Mouse (Mus musculus) Patski (cell line): ENCODE measurements around the gene Tmem120b. TPM values are rescaled to one million over a fixed set of nuclear protein-coding genes. Genes with fewer than 3 reads are reported as not detected.

Experiments
- ATAC-seq: fragments of 100-300 bp; one replicate; pipeline ENCODE4 v1.8.0; 2021
- CTCF ChIA-PET: fragments of 350-600 bp; sonication (Branson Sonifier 250); formaldehyde crosslinking; loops from one replicate; lab custom pipeline; 2022; ENCODE audit warnings: inconsistent platforms; lab: Charles Lee
- POLR2A ChIA-PET: fragments of 350-600 bp; sonication (Branson Sonifier 250); formaldehyde crosslinking; loops from one replicate; lab custom pipeline; 2022; ENCODE audit warnings: antibody characterized with exemption, inconsistent platforms; lab: Charles Lee
- DNase-seq: peaks from one replicate; pipeline ENCODE4 v3.0.0-alpha.2; 2011; ENCODE audit warnings: low read depth, low spot score
- H3K27me3 ChIP-seq: fragments of 371-371 bp; one replicate; pipeline ENCODE4 v1.5.1; 2021
- CTCF ChIP-seq: fragments of 100-300 bp; IDR thresholded peaks from one replicate; pipeline ENCODE4 v1.5.1; 2021
- in situ Hi-C: fragments of 300-500 bp; cut with MboI; formaldehyde crosslinking; loops from 3 replicates; pipeline ENCODE4 v1.11.1; 2018; ENCODE audit warnings: low pct_unique_long_range_greater_than_20kb, mixed read lengths
- polyA plus RNA-seq: library from polyadenylated mRNA; unstranded; gene quantifications from one replicate; pipeline ENCODE4 v1.2.3, GENCODE M21; 2021

The Tmem120b gene
- polyA plus RNA-seq, 1 experiment from 2014 or later: 8.1 TPM

DNA sequence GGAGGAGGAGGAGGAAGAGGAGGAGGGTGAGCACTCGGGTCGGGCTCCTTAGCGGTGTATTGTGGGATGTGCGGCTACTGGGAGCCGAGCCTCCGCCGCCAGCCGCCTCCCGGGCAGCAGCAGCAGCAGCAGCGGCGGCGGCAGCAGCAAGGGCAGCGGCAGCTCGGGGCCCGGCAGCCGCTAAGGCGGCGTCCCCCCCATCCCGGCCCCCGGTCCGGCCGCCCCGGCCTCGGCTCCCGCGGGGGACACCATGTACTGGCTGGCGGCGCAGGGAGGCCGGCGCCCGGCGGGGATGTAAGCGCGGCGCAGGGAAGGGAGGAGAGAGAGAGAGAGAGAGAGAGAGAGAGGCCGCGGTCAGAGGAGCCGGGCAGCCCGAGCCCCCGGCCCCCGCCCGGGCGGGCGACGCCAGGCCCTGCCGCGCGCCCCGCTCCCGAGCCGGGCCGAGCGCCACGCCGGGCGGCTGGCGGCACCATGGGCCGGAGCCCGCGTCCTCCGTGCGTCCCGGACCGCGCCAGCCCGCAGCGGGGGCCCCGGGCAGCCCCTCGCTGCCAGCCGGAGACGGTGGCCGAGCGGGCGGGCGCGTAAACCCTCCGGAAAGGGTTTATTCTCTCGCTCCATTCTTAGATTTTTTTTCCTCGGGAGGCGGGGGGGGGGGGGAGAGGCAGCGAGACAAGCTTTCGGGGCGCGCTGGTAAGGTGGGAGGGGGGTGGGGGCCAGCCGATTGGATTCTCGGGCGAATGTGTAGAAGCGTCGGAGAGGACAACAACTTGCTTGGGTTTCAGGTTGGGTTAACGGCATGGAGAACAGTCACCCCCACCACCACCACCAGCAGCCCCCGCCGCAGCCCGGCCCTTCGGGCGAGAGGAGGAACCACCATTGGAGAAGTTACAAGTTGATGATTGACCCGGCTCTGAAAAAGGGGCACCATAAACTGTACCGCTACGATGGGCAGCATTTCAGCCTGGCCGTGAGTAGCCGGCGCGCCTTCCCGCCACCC lies 74.2 kb downstream of the Tmem120b start, which contains the start of gene Setd1b:
Gene Setd1b, plus strand, starts transcription at position 33 of the 997 bp plus-strand sequence.
- CTCF ChIA-PET: interaction anchor here (1.1 to 1.2 kb wide), 2 partner anchors 8 to 9 kb away, joined by 3 read pairs; no protein-coding TSS in a partner anchor
- ATAC-seq: no peak
- DNase-seq: no peak
- in situ Hi-C loops: loop anchor here (25.0 kb wide), 3 partner anchors 855 to 1370 kb away; partner anchors contain the start of genes Ppp1cc and Pptc7
- TF ChIP-seq CTCF: no peak
- H3K27me3 ChIP-seq: no peaks in the 10 kb centered on the region
- POLR2A ChIA-PET: interaction anchor here (0.6 to 1.4 kb wide), 3 partner anchors 8 to 72 kb away, joined by 4 to 10 read pairs (median 5); no protein-coding TSS in a partner anchor

DNA sequence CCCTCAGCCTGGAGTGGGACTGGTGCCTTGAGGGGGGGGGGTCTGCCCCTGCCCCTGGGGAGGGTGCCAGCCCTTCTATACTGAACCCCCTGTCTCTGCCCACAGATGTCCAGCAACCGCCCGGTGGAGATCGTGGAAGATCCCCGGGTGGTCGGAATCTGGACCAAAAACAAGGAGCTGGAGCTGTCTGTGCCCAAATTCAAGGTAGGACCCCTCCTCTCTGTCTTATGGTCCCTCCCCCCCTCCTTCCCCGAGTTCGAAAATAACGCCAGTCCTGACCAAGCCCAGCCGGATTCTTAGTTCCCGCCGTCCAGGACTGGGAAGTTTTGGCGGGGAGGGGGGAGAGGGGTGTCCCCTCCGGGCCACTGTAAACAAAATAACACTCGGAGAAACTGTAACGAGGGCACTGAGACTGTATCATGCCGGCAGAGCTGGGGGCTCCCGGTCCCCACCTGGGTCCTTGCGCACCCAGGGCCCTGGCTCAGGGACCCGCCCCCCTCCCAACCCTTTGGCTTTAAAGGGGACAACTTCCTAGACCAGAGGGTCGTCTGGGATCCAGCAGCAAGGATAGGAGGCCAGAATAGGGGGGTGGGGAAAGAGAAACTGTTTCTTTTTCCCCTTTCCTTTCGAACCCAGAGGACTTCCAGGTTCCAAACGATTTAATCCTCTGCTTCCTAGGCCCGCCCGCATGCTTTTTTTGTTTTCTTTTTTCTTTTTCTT lies 75.2 kb downstream of the Tmem120b start:
- in situ Hi-C loops: loop anchor here (25.0 kb wide), 3 partner anchors 856 to 1369 kb away; partner anchors contain the start of genes Ppp1cc and Pptc7
- ATAC-seq (no peak), DNase-seq (no peak)
- POLR2A ChIA-PET: interaction anchor here (0.6 to 1.2 kb wide), 4 partner anchors 9 to 72 kb away, joined by 3 to 10 read pairs (median 4); no protein-coding TSS in a partner anchor
- no peaks in the 10 kb centered on the region for H3K27me3 ChIP-seq
- CTCF ChIA-PET: interaction anchor here (1.2 to 1.4 kb wide), 3 partner anchors 9 to 12 kb away, joined by 3 to 6 read pairs (median 5); no protein-coding TSS in a partner anchor
- TF ChIP-seq CTCF: no peak

DNA sequence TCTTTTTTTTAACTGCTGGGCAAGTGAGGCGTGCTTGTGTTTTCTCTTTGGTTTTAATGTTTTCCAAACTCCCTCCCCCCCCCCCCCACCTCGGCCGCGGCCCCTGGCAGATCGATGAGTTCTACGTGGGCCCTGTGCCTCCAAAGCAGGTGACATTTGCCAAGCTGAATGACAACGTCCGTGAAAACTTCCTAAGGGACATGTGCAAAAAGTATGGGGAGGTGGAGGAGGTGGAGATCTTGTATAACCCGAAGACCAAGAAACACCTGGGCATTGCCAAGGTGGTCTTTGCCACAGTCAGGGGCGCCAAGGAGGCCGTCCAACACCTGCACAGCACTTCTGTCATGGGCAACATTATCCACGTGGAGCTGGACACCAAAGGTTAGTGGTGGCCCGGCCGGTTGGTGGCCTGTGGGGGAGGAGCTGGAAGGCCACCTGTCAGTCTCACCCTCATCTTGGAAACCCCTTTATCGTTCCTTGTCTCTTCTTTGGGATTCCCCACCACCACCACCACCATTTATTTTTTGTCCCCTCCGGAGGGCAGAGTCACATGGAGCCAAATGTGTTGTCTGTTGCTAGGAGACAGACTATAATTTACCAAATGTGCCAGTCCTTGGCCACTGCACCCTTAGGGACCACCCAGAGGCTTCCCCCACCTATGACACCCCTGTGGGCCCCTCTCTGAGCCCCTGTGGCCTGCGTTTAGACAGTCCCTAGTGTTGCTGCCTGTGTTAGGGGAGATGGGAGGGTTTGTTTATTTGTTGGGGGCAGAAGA lies 75.9 kb downstream of the Tmem120b start:
- no peak for TF ChIP-seq CTCF
- CTCF ChIA-PET: interaction anchor here (1.2 to 1.4 kb wide), 2 partner anchors 10 to 11 kb away, joined by 5 to 6 read pairs; no protein-coding TSS in a partner anchor
- ATAC-seq (no peak), DNase-seq (no peak)
- in situ Hi-C loops: loop anchor here (25.0 kb wide), 3 partner anchors 857 to 1368 kb away; partner anchors contain the start of genes Ppp1cc and Pptc7
- no peaks in the 10 kb centered on the region for H3K27me3 ChIP-seq
- POLR2A ChIA-PET: interaction anchor here (0.7 to 1.2 kb wide), 4 partner anchors 10 to 18 kb away, joined by 3 to 10 read pairs (median 3); no protein-coding TSS in a partner anchor

DNA sequence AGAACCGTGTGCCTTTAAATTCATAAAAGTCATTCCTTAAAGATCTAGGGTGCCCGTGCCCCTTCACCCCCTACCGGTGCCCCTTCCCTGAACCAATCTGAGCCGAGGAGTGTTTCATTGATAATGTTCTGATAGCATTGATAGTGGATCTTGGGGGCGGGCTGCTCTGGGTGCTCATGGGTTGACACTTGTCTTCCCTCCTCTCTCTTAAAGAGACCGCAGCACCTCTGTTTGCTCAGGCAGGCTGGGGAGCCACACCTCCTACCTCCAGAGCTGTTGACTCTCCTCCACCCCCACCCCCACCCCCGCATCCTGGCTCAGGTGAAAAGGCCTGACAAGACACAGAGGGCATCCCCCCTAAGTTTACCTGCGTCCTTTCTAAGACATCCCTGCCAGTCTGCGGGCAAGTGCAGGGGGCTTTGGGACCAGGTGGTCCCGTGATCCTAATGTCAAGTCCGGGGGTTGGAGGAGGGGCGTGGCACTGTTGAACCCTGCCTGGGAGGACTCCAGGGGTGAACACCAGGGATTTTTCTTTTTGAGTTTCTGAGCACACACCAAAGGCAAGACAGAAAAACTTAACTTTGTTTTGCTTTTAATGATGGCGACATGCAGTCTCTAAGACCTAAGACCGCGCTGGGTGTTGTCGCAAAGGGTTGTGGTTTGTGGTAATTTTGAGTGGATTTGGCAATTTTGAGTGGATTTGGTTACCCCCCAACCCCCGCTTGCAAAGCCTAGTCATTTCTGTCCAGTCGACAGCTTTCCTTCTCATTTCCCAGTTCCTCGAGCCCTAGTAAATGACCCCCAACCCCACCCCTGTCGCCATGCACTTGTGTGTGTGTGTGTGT lies 76.8 kb downstream of the Tmem120b start:
- CTCF ChIA-PET: interaction anchor here (7.1 kb wide), 1 partner anchor 10 kb away, joined by 173 read pairs; the partner anchor contains the start of gene Rhof

DNA sequence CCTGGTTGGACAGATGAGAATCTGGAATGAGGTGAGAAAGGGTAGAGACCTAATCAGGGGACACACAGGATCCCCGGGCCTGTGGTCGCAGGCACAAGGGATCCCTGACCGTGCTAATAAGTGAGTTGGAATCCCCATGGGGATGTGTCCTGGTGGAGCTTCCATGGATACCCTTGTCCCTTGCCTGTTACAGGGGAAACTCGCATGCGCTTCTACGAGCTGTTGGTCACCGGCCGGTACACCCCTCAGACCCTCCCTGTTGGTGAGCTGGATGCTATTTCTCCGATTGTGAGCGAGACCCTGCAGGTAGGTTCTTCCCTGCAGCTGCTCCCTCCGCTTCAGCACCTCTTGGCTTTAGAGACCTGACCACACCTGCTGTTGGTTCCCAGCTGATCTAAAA lies 78.1 kb downstream of the Tmem120b start:
- no peak for TF ChIP-seq CTCF
- no peak for ATAC-seq
- in situ Hi-C loops: loop anchor here (25.0 kb wide), 3 partner anchors 859 to 1366 kb away; partner anchors contain the start of genes Ppp1cc and Pptc7
- no peak for DNase-seq
- H3K27me3 ChIP-seq: no peaks in the 10 kb centered on the region
- ChIA-PET CTCF (interaction anchor here (7.1 kb wide), 1 partner anchor 12 kb away, joined by 173 read pairs; the partner anchor contains the start of gene Rhof), POLR2A (no interaction called here)

More for the DNA sequence above, 76.8 kb downstream of the Tmem120b start:
- TF ChIP-seq CTCF: no peak
- DNase-seq: no peak
- in situ Hi-C loops: loop anchor here (25.0 kb wide), 3 partner anchors 858 to 1367 kb away; partner anchors contain the start of genes Ppp1cc and Pptc7
- H3K27me3 ChIP-seq: no peaks in the 10 kb centered on the region
- POLR2A ChIA-PET: interaction anchor here (0.7 to 1.0 kb wide), 2 partner anchors 18 to 19 kb away, joined by 3 read pairs; no protein-coding TSS in a partner anchor
- ATAC-seq: no peak

DNA sequence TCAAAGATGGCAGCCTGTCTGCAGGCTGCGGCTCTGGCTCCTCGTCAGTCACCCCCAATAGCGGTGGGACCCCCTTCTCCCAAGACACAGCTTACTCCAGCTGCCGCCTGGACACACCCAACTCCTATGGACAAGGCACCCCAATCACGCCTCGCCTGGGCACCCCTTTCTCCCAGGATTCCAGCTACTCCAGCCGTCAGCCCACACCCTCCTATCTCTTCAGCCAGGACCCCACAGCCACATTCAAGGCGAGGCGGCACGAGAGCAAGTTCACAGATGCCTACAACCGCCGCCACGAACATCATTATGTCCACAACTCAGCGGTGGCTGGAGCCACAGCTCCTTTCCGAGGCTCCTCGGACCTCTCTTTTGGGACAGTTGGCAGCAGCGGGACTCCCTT lies 79.4 kb downstream of the Tmem120b start:
- TF ChIP-seq CTCF: no peak
- CTCF ChIA-PET: interaction anchor here (3.7 to 7.1 kb wide), 2 partner anchors 13 to 20 kb away, joined by 39 to 173 read pairs; partner anchors contain the start of gene Rhof
- DNase-seq: no peak
- ATAC-seq: no peak
- POLR2A ChIA-PET: interaction anchor here (0.6 to 0.9 kb wide), 3 partner anchors 14 to 129 kb away, joined by 3 to 4 read pairs (median 3); no protein-coding TSS in a partner anchor
- in situ Hi-C loops: loop anchor here (25.0 kb wide), 3 partner anchors 860 to 1365 kb away; partner anchors contain the start of genes Ppp1cc and Pptc7
- no peaks in the 10 kb centered on the region for H3K27me3 ChIP-seq

DNA sequence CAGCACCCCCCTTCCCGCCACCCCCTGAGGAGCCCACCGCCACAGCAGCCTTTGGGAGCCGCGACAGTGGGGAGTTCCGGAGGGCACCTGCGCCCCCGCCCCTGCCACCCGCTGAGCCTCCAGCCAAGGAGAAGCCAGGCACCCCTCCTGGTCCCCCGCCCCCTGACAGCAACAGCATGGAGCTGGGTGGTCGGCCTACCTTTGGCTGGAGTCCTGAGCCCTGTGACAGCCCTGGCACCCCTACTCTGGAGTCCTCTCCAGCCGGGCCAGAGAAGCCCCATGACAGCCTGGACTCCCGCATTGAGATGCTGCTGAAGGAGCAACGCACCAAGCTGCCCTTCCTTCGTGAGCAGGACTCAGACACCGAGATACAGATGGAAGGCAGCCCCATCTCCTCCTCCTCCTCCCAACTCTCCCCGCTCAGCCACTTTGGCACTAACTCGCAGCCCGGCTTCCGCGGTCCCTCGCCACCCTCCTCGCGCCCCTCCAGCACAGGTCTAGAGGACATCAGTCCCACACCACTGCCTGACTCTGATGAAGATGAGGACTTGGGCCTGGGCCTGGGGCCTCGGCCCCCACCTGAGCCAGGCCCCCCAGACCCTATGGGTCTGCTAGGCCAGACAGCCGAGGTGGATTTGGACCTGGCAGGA lies 80.0 kb downstream of the Tmem120b start:
- CTCF ChIA-PET: interaction anchor here (3.7 to 7.1 kb wide), 2 partner anchors 14 to 21 kb away, joined by 39 to 173 read pairs; partner anchors contain the start of gene Rhof
- TF ChIP-seq CTCF: no peak
- in situ Hi-C loops: loop anchor here (25.0 kb wide), 3 partner anchors 861 to 1364 kb away; partner anchors contain the start of genes Ppp1cc and Pptc7
- no peaks in the 10 kb centered on the region for H3K27me3 ChIP-seq
- ATAC-seq (no peak), DNase-seq (no peak)
- POLR2A ChIA-PET: interaction anchor here (0.6 to 3.0 kb wide), 8 partner anchors 9 to 380 kb away, joined by 3 to 16 read pairs (median 3); partner anchors contain the start of gene Rhof
